Mouse (Mus musculus) neutrophil, adult 65 days (primary cell): Measurements from ENCODE around the gene Notch4. TPM values are rescaled to one million over a fixed set of nuclear protein-coding genes. Genes with fewer than 3 reads are reported as not detected.

Experiments used
- total RNA-seq: library from RNA; stranded (reverse); gene quantifications from 2 replicates; pipeline ENCODE4 v1.2.4, GENCODE M21; 2023

Notch4 gene
- total RNA-seq = 0.57 and 1.5 TPM in 2 replicates

GRCm38 (mm10) chr17:34564003-34564421 lies at the start of gene Notch4:
TSS of gene Notch4 (plus strand) at chr17:34564268.

GRCm38 (mm10) chr17:34517252-34517651 lies 46.8 kb upstream of the Notch4 start, which contains the start of gene Btnl6:
TSS of gene Btnl6 (minus strand) at chr17:34517352.

DNA sequence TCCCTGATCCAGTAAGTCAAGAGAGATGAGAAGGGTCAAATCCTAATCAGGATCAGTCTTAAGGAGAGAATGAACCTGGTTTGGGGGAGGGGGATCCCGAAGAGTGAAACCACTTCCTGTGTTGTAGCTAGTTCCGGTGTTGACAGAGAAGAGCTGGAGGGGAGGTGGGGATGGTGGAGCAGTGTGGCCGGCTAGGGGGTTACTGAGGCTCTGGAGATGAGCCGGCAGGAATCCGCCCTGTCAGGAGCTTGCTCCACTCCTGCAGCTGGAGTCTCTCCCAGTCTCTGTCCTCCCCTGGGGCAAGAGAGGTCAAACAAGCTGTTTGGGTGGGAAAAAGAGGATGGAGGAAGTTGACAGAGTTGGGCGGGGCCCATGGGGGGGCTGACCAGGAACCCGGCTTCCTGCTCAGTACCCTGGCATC lies 25.6 kb downstream of the Notch4 start, which contains the start of gene Gpsm3:
TSS of gene Gpsm3 (plus strand) at position 126 of the 421 bp plus-strand sequence.

GRCm38 (mm10) chr17:34591029-34591993 lies 27.2 kb downstream of the Notch4 start, which contains the start of gene Pbx2:
TSS of gene Pbx2 (plus strand) at chr17:34591266.

GRCm38 (mm10) chr17:34597566-34598095 lies 33.6 kb downstream of the Notch4 start, which contains the start of gene Ager:
TSS of gene Ager (plus strand) at chr17:34597862.

DNA sequence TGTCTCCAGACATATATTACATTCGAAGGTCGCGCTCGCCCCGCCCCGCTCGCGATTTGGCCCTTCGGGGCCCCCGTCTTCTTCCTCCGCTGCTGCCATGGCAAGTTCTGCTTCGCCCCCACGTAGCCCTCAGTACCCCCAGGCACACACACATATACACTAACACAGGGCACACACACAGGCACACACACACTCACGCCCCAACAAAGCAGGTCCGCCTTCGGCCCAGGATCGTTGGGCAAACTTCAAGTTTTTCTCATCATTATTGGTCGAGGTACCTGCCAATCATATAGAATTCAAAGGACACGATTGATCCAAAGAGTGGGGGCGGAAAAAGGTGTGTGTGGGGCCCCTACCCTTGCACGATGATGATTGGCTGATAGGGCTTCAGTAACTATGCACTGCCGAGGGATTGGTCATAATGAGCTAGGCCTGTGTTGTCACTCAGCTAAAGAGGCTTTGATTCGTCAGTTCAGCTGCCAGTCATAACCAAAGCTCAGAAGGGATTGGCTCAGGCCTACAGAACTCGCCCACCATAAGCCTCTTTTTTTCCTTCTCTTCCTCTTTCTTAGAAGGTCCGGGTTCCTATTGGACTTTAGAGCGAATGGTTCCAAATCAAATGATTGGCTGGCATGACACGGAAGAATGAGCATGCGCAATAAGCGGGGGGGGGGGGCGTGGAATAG lies 39.5 kb downstream of the Notch4 start, which contains the start of gene Rnf5:
TSS of gene Rnf5 (minus strand) at position 316 of the 686 bp plus-strand sequence.

GRCm38 (mm10) chr17:34604061-34604508 lies 40.0 kb downstream of the Notch4 start, which contains the start of gene Agpat1:
TSS of gene Agpat1 (plus strand) at chr17:34604262.

GRCm38 (mm10) chr17:34615871-34616270 lies 51.8 kb downstream of the Notch4 start, which contains the start of gene Egfl8:
TSS of gene Egfl8 (minus strand) at chr17:34615971.

DNA sequence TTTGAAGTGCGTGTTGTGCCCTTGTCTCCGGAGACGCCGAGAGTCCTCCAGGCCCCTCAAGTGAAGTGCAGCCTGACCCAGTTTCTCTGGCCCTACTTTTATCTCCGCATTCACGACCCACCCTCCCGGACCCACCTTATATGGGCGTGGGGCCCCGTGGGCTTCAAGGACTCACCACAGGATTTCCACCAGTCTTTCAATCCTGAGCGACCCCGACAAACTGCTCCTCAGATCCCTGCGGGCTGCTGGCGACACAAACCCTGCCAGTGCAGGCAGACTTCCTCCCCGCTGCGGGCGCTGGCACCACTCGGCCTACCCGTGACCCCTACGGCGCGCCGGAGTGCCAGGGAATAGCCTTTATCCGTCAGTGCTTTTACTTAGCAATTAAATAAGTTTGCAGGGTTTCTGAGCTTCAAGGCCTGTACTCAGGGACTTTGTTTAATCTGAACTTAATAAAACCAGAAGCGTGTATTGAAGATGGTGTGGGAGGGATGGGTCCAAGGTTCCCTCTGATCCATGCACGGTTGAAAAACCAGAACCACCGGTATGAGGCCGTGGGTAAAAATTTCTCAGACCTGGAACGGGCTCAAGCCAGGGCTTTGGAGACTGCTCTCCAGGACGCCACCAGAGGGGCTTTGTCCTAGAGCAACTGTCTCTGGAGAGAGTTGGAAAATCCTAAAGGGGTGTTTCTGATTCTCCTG lies 64.0 kb downstream of the Notch4 start, which contains the start of gene Ppt2:
TSS of gene Ppt2 (minus strand) at position 568 of the 701 bp plus-strand sequence.

DNA sequence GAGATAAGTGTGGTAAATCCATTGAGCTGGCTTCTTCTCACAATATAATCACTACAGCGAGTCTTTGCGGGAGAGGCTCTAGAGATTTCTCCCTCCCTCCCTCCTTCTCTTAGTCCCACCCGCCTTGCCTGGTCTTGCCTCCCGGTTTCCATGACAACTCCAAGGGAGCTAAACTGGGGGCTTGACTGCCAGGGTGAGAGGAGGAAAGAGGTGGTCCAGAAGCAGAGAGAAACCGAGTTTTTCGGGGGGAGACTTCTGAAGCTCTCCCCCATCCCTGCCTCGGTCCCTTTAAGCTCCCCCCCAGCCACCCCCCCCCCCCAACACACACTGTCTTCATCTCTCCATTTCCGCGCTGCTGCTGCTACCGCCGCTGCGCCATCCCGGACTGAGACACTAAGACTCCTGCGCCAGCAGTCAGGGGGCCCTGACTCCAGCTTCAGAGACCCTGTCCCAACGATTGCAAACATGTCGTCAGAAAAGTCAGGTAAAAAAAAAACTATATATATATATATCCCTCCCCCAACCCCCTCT lies 65.2 kb downstream of the Notch4 start, which contains the start of gene Prrt1:
TSS of gene Prrt1 (plus strand) at position 313 of the 531 bp plus-strand sequence.

Other genes starting within 250 kb of the Notch4 start
- not detected in 2 replicates for gene H2-Eb2, start 238.6 kb upstream of the Notch4 start, total RNA-seq
- 2.8 and 3.5 TPM in 2 replicates for gene Btnl2, start 209.4 kb upstream of the Notch4 start, total RNA-seq
- not detected in 2 replicates for gene Btnl1, start 187.1 kb upstream of the Notch4 start, total RNA-seq
- gene BC051142, start 165.4 kb upstream of the Notch4 start, total RNA-seq = not detected in 2 replicates
- not detected in 2 replicates for gene Btnl4, start 87.0 kb upstream of the Notch4 start, total RNA-seq
- not detected in 2 replicates for gene Btnl6, start 46.9 kb upstream of the Notch4 start, total RNA-seq
- 440 and 473 TPM in 2 replicates for gene Gpsm3, start 25.5 kb downstream of the Notch4 start, total RNA-seq
- gene Pbx2, start 27.0 kb downstream of the Notch4 start, total RNA-seq = 89.1 and 104 TPM in 2 replicates
- 5.3 and 8.3 TPM in 2 replicates for gene Ager, start 33.6 kb downstream of the Notch4 start, total RNA-seq
- gene Rnf5, start 39.4 kb downstream of the Notch4 start, total RNA-seq = 33.1 and 34.1 TPM in 2 replicates
- gene Agpat1, start 40.0 kb downstream of the Notch4 start, total RNA-seq = 46.3 and 48.5 TPM in 2 replicates
- 1.7 and 4.2 TPM in 2 replicates for gene Egfl8, start 51.7 kb downstream of the Notch4 start, total RNA-seq
- gene Ppt2, start 64.2 kb downstream of the Notch4 start, total RNA-seq = 33.1 and 38.3 TPM in 2 replicates
- not detected in 2 replicates for gene Prrt1, start 65.3 kb downstream of the Notch4 start, total RNA-seq
- gene Fkbpl, start 80.5 kb downstream of the Notch4 start, total RNA-seq = 9.9 and 14.9 TPM in 2 replicates
- gene Atf6b, start 82.9 kb downstream of the Notch4 start, total RNA-seq = 54.8 and 61.2 TPM in 2 replicates
- gene Tnxb, start 106.3 kb downstream of the Notch4 start, total RNA-seq = 0.06 and 0.09 TPM in 2 replicates
- 0.11 and 0.13 TPM in 2 replicates for gene C4b, start 179.6 kb downstream of the Notch4 start, total RNA-seq
- gene Cyp21a1, start 240.3 kb downstream of the Notch4 start, total RNA-seq = not detected in 2 replicates